Comparison of ENCODE assay signal across 8 mouse cellular contexts in the genomic region with DNA sequence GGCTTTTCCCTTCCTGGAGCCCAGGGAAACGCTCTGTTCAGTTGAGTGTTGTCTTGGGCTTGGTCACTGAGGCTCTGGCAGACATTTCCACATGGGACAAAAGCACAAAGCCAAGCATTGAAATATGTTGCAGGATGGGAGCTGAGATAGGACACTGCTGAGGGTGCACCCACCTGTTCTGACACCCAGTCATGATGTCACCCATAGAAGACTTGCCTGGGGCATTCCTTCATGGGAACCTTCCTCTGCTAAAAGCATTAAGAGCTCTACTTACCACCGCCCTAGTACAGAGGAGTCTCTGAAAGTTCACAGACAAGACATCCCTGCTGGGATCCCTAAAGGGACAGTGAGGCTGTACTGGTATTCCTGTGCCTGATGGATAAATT. TPM values are rescaled to one million over a fixed set of nuclear protein-coding genes. Genes with fewer than 3 reads are reported as not detected.
DNase-seq lines count a peak whose midpoint lies in the region; ATAC-seq lines count a peak whose summit lies in the region.

No protein-coding gene starts in this region.

- H3K9me3 ChIP-seq in lung, embryonic 16.5 days (ENCODE audit: control insufficient read depth, low read length): no peaks in the 10 kb centered on the region
- no peaks in the 10 kb centered on the region for H3K9me3 ChIP-seq in embryonic facial prominence, embryonic 14.5 days (ENCODE audit: control insufficient read depth, low read length)
- no peaks in the 10 kb centered on the region for H3K9me3 ChIP-seq in intestine, embryonic 16.5 days (ENCODE audit: control insufficient read depth, low read length)
- no peaks in the 10 kb centered on the region for H3K9me3 ChIP-seq in neural tube, embryonic 15.5 days (replicated peaks)

- peak overlapping the region; percentile 72 for H3K4me3 ChIP-seq in lung, embryonic 16.5 days (ENCODE audit: low read length)
- H3K4me3 ChIP-seq in embryonic facial prominence, embryonic 14.5 days (ENCODE audit: low read depth, low read length): peak overlapping the region; percentile 76
- peak overlapping the region; percentile 97 for H3K4me3 ChIP-seq in intestine, embryonic 16.5 days (ENCODE audit: low read length)
- peak overlapping the region; percentile 80 for H3K4me3 ChIP-seq in neural tube, embryonic 15.5 days (replicated peaks)

- no peak for ATAC-seq in lung, embryonic 16.5 days (ENCODE audit: low read depth)
- ATAC-seq in embryonic facial prominence, embryonic 14.5 days (ENCODE audit: low read depth): no peak
- ATAC-seq in intestine, embryonic 16.5 days: no peak
- no peak for ATAC-seq in neural tube, embryonic 15.5 days (ENCODE audit: low FRiP score)

- H3K9ac ChIP-seq in lung, embryonic 16.5 days (ENCODE audit: low read length): peak overlapping the region; percentile 100
- peak overlapping the region; percentile 98 for H3K9ac ChIP-seq in embryonic facial prominence, embryonic 14.5 days (ENCODE audit: low read depth, low read length)
- peak overlapping the region; percentile 99 for H3K9ac ChIP-seq in intestine, embryonic 16.5 days (ENCODE audit: low read depth, low read length)
- H3K9ac ChIP-seq in neural tube, embryonic 15.5 days (replicated peaks): peak overlapping the region; percentile 100

- no peaks in the 10 kb centered on the region; the same call in 1 of the 2 replicates for H3K27me3 ChIP-seq in lung, embryonic 16.5 days (ENCODE audit: control insufficient read depth, insufficient read depth, low read depth, low read length)
- H3K27me3 ChIP-seq in embryonic facial prominence, embryonic 14.5 days (replicated peaks; ENCODE audit: control insufficient read depth, insufficient read depth, low read length): no peaks in the 10 kb centered on the region
- no peaks in the 10 kb centered on the region for H3K27me3 ChIP-seq in intestine, embryonic 16.5 days (replicated peaks; ENCODE audit: control insufficient read depth, insufficient read depth, low read length)
- H3K27me3 ChIP-seq in neural tube, embryonic 15.5 days (replicated peaks): no peaks in the 10 kb centered on the region

- WGBS in lung, embryonic 16.5 days: 25% methylated on average over 2 of the region's 2 CpGs
- whole genome bisulfite sequencing in embryonic facial prominence, embryonic 14.5 days: 58% methylated on average over 2 of the region's 2 CpGs
- WGBS in intestine, embryonic 16.5 days: 34% methylated on average over 2 of the region's 2 CpGs
- WGBS in neural tube, embryonic 15.5 days: 37% methylated on average over 2 of the region's 2 CpGs

- no peaks in the 10 kb centered on the region for H3K36me3 ChIP-seq in lung, embryonic 16.5 days (ENCODE audit: control insufficient read depth, insufficient read depth, low read length)
- H3K36me3 ChIP-seq in embryonic facial prominence, embryonic 14.5 days (ENCODE audit: control insufficient read depth, insufficient read depth, low read length): no peaks in the 10 kb centered on the region
- no peaks in the 10 kb centered on the region for H3K36me3 ChIP-seq in intestine, embryonic 16.5 days (ENCODE audit: control insufficient read depth, insufficient read depth, low read length)
- no peaks in the 10 kb centered on the region for H3K36me3 ChIP-seq in neural tube, embryonic 15.5 days

- no peak for DNase-seq in lung, postnatal 10 days
- DNase-seq in embryonic facial prominence, embryonic 14.5 days (ENCODE audit: low spot score): peak; percentile 23
- no peak for DNase-seq in right cerebral cortex, postnatal 10 days (ENCODE audit: low spot score in 2 of 2)
- DNase-seq in spleen, adult 18-20 months: no peak
- DNase-seq in right cerebral cortex, postnatal 4 days: no peak

- H3K4me1 ChIP-seq in lung, embryonic 16.5 days (replicated peaks; ENCODE audit: control insufficient read depth, insufficient read depth, low read length): peaks cover 18% of the 10 kb centered on the region
- H3K4me1 ChIP-seq in embryonic facial prominence, embryonic 14.5 days (ENCODE audit: control insufficient read depth, insufficient read depth, low read length): peaks cover 20% of the 10 kb centered on the region
- peaks cover 19% of the 10 kb centered on the region for H3K4me1 ChIP-seq in intestine, embryonic 16.5 days (ENCODE audit: control insufficient read depth, insufficient read depth, low read length)
- peaks cover 39% of the 10 kb centered on the region for H3K4me1 ChIP-seq in neural tube, embryonic 15.5 days

- H3K27ac ChIP-seq in lung, embryonic 16.5 days (ENCODE audit: low read length): no peak overlapping the region
- H3K27ac ChIP-seq in embryonic facial prominence, embryonic 14.5 days (replicated peaks; ENCODE audit: low read depth, low read length): no peak overlapping the region
- H3K27ac ChIP-seq in intestine, embryonic 16.5 days (ENCODE audit: low read length): no peak overlapping the region
- H3K27ac ChIP-seq in neural tube, embryonic 15.5 days (replicated peaks): 0 out of 2 replicates have a peak overlapping the region, but pooled peaks have one; percentile 97

- H3K4me2 ChIP-seq in lung, embryonic 16.5 days (ENCODE audit: low read depth, low read length): peak overlapping the region; percentile 55
- H3K4me2 ChIP-seq in embryonic facial prominence, embryonic 14.5 days (ENCODE audit: low read depth, low read length): peak overlapping the region; percentile 65
- H3K4me2 ChIP-seq in intestine, embryonic 16.5 days (ENCODE audit: low read depth, low read length): peak overlapping the region; percentile 89
- peak overlapping the region; percentile 85 for H3K4me2 ChIP-seq in neural tube, embryonic 15.5 days

RNA-seq across cellular contexts. Expression of a gene that starts 1.1 kb away (rescaled TPM):
- polyA plus RNA-seq in lung, embryonic 16.5 days (2015; fragmentation: Nextera tagmentation; extraction: Ambion mirVana): 0.29 and 0.33 TPM in 2 replicates
- 0.12 and 0.19 TPM in 2 replicates for polyA plus RNA-seq in embryonic facial prominence, embryonic 14.5 days (2014; fragmentation: Nextera tagmentation; extraction: Ambion mirVana)
- polyA plus RNA-seq in intestine, embryonic 16.5 days (2015; fragmentation: Nextera tagmentation; extraction: Ambion mirVana): 0.26 and 0.31 TPM in 2 replicates
- polyA plus RNA-seq in neural tube, embryonic 15.5 days (2015; fragmentation: Nextera tagmentation; extraction: Ambion mirVana): 0.35 and 0.40 TPM in 2 replicates

RNA-seq across cellular contexts. Expression of a gene that starts 3.7 kb away (rescaled TPM):
- polyA plus RNA-seq in lung, embryonic 16.5 days (2015; fragmentation: Nextera tagmentation; extraction: Ambion mirVana): 0.08 TPM in 1 of 2 replicates, not detected in the other
- polyA plus RNA-seq in embryonic facial prominence, embryonic 14.5 days (2014; fragmentation: Nextera tagmentation; extraction: Ambion mirVana): not detected in 2 replicates
- polyA plus RNA-seq in intestine, embryonic 16.5 days (2015; fragmentation: Nextera tagmentation; extraction: Ambion mirVana): 0.05 TPM in 1 of 2 replicates, not detected in the other
- not detected in 2 replicates for polyA plus RNA-seq in neural tube, embryonic 15.5 days (2015; fragmentation: Nextera tagmentation; extraction: Ambion mirVana)

RNA-seq across cellular contexts. Expression of a gene that starts 8.0 kb away (rescaled TPM):
- polyA plus RNA-seq in lung, embryonic 16.5 days (2015; fragmentation: Nextera tagmentation; extraction: Ambion mirVana): 87.9 and 89.2 TPM in 2 replicates
- polyA plus RNA-seq in embryonic facial prominence, embryonic 14.5 days (2014; fragmentation: Nextera tagmentation; extraction: Ambion mirVana): 81.9 and 86.8 TPM in 2 replicates
- 65.4 and 67.4 TPM in 2 replicates for polyA plus RNA-seq in intestine, embryonic 16.5 days (2015; fragmentation: Nextera tagmentation; extraction: Ambion mirVana)
- polyA plus RNA-seq in neural tube, embryonic 15.5 days (2015; fragmentation: Nextera tagmentation; extraction: Ambion mirVana): 97.7 and 99.0 TPM in 2 replicates

RNA-seq across cellular contexts. Expression of a gene that starts 8.1 kb away (rescaled TPM):
- not detected in 2 replicates for polyA plus RNA-seq in lung, embryonic 16.5 days (2015; fragmentation: Nextera tagmentation; extraction: Ambion mirVana)
- 0.13 TPM in 1 of 2 replicates, not detected in the other for polyA plus RNA-seq in embryonic facial prominence, embryonic 14.5 days (2014; fragmentation: Nextera tagmentation; extraction: Ambion mirVana)
- not detected in 2 replicates for polyA plus RNA-seq in intestine, embryonic 16.5 days (2015; fragmentation: Nextera tagmentation; extraction: Ambion mirVana)
- polyA plus RNA-seq in neural tube, embryonic 15.5 days (2015; fragmentation: Nextera tagmentation; extraction: Ambion mirVana): not detected in 2 replicates

RNA-seq across cellular contexts. Expression of a gene that starts 20.8 kb away (rescaled TPM):
- polyA plus RNA-seq in lung, embryonic 16.5 days (2015; fragmentation: Nextera tagmentation; extraction: Ambion mirVana): 39.9 and 42.0 TPM in 2 replicates
- 26.2 and 28.7 TPM in 2 replicates for polyA plus RNA-seq in embryonic facial prominence, embryonic 14.5 days (2014; fragmentation: Nextera tagmentation; extraction: Ambion mirVana)
- polyA plus RNA-seq in intestine, embryonic 16.5 days (2015; fragmentation: Nextera tagmentation; extraction: Ambion mirVana): 28.8 and 29.5 TPM in 2 replicates
- 40.7 and 42.5 TPM in 2 replicates for polyA plus RNA-seq in neural tube, embryonic 15.5 days (2015; fragmentation: Nextera tagmentation; extraction: Ambion mirVana)
